Mouse (Mus musculus): ENCODE measurements around the gene Cracr2b. TPM values are rescaled to one million over a fixed set of nuclear protein-coding genes. Genes with fewer than 3 reads are reported as not detected.

Gene Cracr2b
- polyA plus RNA-seq, 1 experiment from 2014 or later: 7.6 TPM

DNA sequence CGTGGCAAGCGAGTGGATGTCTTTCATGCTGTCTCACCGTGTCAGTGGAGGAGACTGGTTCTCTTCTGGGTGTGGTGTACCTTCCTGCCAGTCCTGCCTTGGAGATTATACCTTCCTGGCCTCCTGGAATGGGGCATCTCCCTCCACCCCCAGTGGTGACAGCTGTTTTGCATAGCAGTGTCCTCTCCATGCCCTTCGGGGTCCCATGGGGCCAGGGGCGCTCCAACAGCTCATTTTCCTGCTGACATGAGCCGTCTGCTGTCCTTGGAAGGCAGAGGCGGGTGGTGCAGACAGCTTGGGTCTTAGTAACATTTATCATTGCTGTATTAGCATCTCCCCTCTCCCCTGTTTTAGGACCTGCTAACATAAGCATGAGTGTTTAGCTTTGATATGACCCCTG, 26.2 kb downstream of the Cracr2b start:
- Histone ChIP-seq H3K9me3 (no peaks in the 10 kb centered on the region), H3K4me2 (replicated peaks) (no peak overlapping the region), H3K36me3 (peaks cover 6% of the 10 kb centered on the region; the same call in 1 of the 2 replicates), H3K4me1 (peaks cover 20% of the 10 kb centered on the region), H3K9ac (0 out of 2 replicates have a peak overlapping the region, but pooled peaks have one; percentile 13), H3K27me3 (replicated peaks) (peaks cover 17% of the 10 kb centered on the region), H3K4me3 (no peak overlapping the region), H3K27ac (peak overlapping the region; percentile 23; the same call in 1 of the 2 replicates)
- no peak for ATAC-seq (ENCODE audit: low FRiP score, low read depth)
- 66% methylated on average over 7 of the region's 7 CpGs for WGBS

DNA sequence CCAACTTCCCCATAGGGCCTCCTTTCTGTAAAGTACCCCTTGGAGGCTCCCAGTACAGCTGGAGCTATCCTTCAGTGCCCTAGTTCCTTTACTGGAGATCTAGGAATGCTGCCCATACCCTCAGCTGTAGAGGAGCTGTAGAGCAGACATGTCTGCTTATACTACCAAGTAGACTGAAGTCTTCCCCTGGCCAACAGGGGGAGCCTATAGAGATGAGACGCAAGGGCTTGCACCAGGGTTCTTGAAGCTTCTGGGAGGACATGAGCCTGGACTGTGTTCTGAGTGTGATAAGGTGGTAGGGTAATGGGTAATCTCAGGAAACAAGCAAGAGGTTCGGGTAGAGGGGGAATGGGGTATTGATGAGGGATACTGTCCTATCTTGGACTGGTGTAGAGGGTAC, 30.3 kb downstream of the Cracr2b start:
- 80% methylated on average over 2 of the region's 2 CpGs for WGBS
- no peaks in the 10 kb centered on the region for H3K9me3 ChIP-seq
- H3K36me3 ChIP-seq: peaks cover 20% of the 10 kb centered on the region
- ATAC-seq (ENCODE audit: low FRiP score, low read depth): no peak
- H3K9ac ChIP-seq: no peak overlapping the region
- H3K4me2 ChIP-seq (replicated peaks): no peak overlapping the region
- H3K4me3 ChIP-seq: no peak overlapping the region
- no peak overlapping the region for H3K27ac ChIP-seq
- H3K27me3 ChIP-seq (replicated peaks): no peaks in the 10 kb centered on the region
- H3K4me1 ChIP-seq: peaks cover 6% of the 10 kb centered on the region; the same call in 1 of the 2 replicates

DNA sequence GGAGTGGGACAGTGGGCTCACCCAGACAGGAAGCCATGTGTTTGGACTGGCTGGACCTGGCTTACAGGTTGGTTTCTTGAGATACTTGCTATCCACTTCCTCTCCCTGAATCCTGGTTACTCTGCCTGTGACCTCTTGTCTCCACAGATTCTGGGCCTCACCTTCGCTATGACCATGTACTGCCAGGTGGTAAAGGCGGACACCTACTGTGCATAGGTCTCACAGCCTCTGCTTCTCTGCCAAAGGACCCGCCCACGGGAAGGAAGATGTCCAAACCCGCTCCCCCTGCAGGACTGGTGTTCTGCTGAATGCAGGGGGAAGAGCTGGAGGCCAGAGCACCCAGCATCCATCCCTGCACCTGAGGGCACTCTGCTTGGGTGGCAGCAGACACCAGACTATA, 31.8 kb downstream of the Cracr2b start:
- Histone ChIP-seq H3K27me3 (replicated peaks) (no peaks in the 10 kb centered on the region), H3K4me2 (replicated peaks) (no peak overlapping the region), H3K4me3 (no peak overlapping the region), H3K27ac (no peak overlapping the region), H3K9me3 (no peaks in the 10 kb centered on the region), H3K9ac (no peak overlapping the region), H3K36me3 (peaks cover 20% of the 10 kb centered on the region), H3K4me1 (no peaks in the 10 kb centered on the region)
- ATAC-seq (ENCODE audit: low FRiP score, low read depth): no peak
- WGBS: 85% methylated on average over 5 of the region's 5 CpGs

DNA sequence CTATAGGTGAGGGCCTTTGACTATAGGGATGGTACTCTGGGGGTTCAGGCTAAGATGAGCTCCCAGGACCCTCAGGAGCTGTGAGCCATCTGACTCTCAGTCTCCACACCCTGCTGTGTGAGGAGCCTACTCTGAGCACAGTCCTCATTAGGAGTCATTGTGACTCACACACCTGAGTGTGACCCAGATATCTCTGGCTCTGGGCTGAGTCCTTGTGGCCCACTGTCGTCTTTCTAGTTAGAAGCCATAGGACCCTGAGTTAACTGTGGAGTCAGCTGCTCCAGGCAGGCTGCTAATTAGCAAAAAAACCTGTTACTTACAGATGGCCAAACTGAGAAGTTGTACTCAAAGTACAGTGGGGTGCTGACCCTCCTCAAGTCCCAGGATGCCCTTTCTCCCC, 32.8 kb downstream of the Cracr2b start:
- H3K9me3 ChIP-seq: no peaks in the 10 kb centered on the region
- no peak overlapping the region for H3K4me2 ChIP-seq (replicated peaks)
- H3K36me3 ChIP-seq: peaks cover 22% of the 10 kb centered on the region
- 88% methylated on average over 1 of the region's 1 CpGs for WGBS
- no peak overlapping the region for H3K27ac ChIP-seq
- H3K4me3 ChIP-seq: no peak overlapping the region
- no peaks in the 10 kb centered on the region for H3K27me3 ChIP-seq (replicated peaks)
- no peaks in the 10 kb centered on the region for H3K4me1 ChIP-seq
- no peak overlapping the region for H3K9ac ChIP-seq
- no peak for ATAC-seq (ENCODE audit: low FRiP score, low read depth)

DNA sequence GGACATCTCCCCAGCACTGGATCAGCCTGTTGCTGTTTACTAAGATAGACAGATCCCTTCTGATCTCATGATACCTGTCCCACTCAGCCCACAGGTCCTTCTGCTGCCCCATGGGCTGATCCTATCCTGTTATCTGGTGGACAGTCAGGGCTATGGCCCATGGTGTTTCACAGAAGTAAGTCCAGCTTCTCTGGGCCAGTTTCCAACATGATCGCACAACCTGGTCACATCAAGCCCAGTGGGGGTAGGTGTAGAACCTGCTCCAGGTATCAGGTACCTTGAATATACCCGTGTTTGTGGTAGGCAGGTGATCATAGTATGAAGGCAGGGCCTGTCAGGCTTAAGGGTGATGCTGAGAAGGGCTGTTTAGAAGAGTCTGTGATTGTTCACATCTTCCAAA, 34.5 kb downstream of the Cracr2b start:
- Histone ChIP-seq H3K36me3 (peaks cover 33% of the 10 kb centered on the region), H3K9ac (no peak overlapping the region), H3K4me2 (replicated peaks) (no peak overlapping the region), H3K27ac (no peak overlapping the region), H3K27me3 (replicated peaks) (no peaks in the 10 kb centered on the region), H3K9me3 (no peaks in the 10 kb centered on the region), H3K4me1 (no peaks in the 10 kb centered on the region), H3K4me3 (no peak overlapping the region)
- no peak for ATAC-seq (ENCODE audit: low FRiP score, low read depth)
- WGBS: 90% methylated on average over 2 of the region's 2 CpGs

DNA sequence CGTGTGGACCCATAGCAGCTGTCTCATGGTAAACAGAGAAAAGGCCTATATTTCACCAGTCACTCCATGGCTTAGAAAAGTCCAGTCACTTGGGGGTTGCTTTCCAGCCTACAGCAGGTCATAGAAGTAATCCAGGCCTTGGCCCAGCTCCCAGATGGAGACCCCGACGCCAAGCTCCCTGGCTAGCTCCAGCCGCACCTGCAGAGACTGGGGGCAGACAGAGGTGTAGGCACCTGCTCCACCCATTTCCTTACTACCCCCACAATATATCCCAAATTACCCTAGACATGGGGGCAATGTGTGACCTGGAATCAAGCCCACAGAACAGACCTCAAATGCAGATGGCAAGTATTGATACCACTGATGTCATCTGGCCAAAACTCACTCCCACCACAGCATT, 35.0 kb downstream of the Cracr2b start:
- WGBS: 93% methylated on average over 4 of the region's 4 CpGs
- Histone ChIP-seq H3K4me3 (no peak overlapping the region), H3K9me3 (no peaks in the 10 kb centered on the region), H3K27ac (no peak overlapping the region), H3K4me1 (no peaks in the 10 kb centered on the region), H3K27me3 (replicated peaks) (no peaks in the 10 kb centered on the region), H3K36me3 (peaks cover 33% of the 10 kb centered on the region), H3K9ac (no peak overlapping the region), H3K4me2 (replicated peaks) (no peak overlapping the region)
- no peak for ATAC-seq (ENCODE audit: low FRiP score, low read depth)

DNA sequence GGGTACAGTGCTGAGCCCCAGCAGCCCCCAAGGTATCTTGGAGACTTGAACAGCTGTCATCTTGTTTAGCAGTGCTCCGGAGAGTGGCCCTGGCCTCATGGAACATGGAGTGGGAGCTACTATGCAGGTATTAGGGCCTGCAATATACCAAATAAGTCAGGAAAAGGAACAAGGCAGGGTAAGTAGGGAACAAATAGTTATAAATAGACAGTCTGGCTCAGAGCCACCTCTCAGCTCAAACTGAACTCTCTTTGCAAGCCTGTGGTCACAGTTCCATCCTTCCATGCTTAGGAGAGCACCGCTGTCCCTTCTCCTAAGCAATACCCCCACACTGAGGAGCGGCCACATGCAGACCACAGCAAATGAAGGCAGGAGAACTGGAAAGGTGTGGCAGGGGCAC, 36.7 kb downstream of the Cracr2b start:
- Histone ChIP-seq H3K9ac (no peak overlapping the region), H3K9me3 (no peaks in the 10 kb centered on the region), H3K4me1 (no peaks in the 10 kb centered on the region), H3K27me3 (replicated peaks) (no peaks in the 10 kb centered on the region), H3K36me3 (peaks cover 28% of the 10 kb centered on the region), H3K27ac (no peak overlapping the region), H3K4me3 (no peak overlapping the region), H3K4me2 (replicated peaks) (no peak overlapping the region)
- 93% methylated on average over 3 of the region's 3 CpGs for WGBS
- no peak for ATAC-seq (ENCODE audit: low FRiP score, low read depth)

DNA sequence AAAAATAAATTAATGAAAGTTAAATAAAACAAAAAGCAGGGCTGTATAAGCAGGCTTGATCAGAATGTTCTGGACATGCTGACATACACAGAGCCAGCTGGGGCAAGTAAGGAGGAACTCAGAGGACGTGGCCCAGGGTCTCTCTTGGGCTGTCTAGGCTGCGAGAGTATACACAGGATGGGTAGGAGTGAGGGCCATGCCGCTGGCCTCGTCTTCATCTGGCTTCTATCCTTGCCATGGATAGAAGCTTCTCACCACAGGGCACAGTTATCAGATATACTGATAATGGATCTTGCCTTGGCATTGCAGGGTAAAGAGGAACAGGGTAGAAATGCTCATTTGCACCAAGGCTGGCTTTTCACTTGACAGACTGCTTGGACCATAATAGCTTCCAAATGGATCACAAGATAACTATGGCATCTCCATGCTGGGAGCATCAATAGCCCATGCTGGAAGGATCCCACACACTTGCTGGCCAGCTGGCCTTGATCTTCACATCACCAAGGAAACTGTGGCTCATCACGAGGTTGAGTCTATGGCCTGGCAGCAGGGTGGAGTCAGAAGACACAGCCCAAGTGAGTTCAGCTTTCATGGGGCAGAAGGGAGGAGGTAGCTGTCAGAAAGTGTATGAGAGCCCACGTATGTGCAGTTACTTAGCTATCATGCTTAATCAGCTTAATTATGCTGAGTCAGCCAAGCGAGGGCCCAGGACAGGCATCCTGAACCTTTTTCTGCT, 41.1 kb downstream of the Cracr2b start:
- 90% methylated on average over 7 of the region's 7 CpGs for WGBS
- no peak overlapping the region for H3K27ac ChIP-seq
- no peaks in the 10 kb centered on the region for H3K27me3 ChIP-seq (replicated peaks)
- peaks cover 18% of the 10 kb centered on the region; the same call in 1 of the 2 replicates for H3K36me3 ChIP-seq
- ATAC-seq (ENCODE audit: low FRiP score, low read depth): no peak
- H3K9ac ChIP-seq: no peak overlapping the region
- H3K9me3 ChIP-seq: 0 out of 2 replicates have a peak, but pooled peaks cover 4% of the 10 kb centered on the region
- H3K4me3 ChIP-seq: no peak overlapping the region
- no peak overlapping the region for H3K4me2 ChIP-seq (replicated peaks)
- no peaks in the 10 kb centered on the region for H3K4me1 ChIP-seq

DNA sequence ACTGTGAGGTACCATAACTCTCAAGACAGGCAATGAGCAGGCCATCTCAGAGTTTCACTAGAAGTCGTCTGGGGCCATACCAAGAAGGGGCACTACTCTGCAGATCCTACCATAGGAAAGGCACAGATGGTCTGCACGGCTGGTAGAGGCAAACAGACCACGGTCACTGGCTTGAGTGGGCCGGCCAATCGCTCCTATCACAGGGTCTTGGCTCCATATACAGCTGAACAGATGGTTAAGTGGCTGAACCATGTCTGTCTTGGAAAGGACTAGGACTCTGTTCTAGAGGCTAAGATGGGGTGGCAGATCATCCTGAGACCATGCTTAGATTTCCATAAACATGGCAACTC, 41.6 kb downstream of the Cracr2b start:
- ATAC-seq (ENCODE audit: low FRiP score, low read depth): no peak
- 93% methylated on average over 5 of the region's 5 CpGs for WGBS
- Histone ChIP-seq H3K4me1 (no peaks in the 10 kb centered on the region), H3K9me3 (0 out of 2 replicates have a peak, but pooled peaks cover 4% of the 10 kb centered on the region), H3K27me3 (replicated peaks) (no peaks in the 10 kb centered on the region), H3K4me2 (replicated peaks) (no peak overlapping the region), H3K27ac (no peak overlapping the region), H3K4me3 (no peak overlapping the region), H3K9ac (no peak overlapping the region), H3K36me3 (peaks cover 18% of the 10 kb centered on the region; the same call in 1 of the 2 replicates)

DNA sequence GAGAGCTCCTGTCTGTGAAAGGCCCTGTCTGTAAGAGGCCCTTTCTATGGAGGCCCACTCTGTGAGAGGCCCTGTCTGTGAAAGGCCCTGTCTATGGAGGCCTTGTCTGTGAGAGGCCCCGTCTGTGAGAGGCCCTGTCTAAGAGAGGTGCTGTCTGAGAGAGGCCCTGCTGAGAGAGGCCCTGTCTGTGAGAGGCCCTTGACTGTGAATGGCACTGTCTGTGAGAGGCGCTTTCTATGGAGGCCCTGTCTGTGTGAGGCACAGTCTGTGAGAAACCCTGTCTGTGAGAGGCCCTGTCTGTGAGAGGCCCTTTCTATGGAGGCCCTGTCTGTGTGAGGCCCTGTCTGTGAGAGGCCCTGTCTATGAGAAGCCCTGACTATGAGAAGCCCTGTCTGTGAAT, 45.4 kb downstream of the Cracr2b start:
- Histone ChIP-seq H3K9me3 (0 out of 2 replicates have a peak, but pooled peaks cover 4% of the 10 kb centered on the region), H3K36me3 (peaks cover 27% of the 10 kb centered on the region), H3K4me2 (replicated peaks) (no peak overlapping the region), H3K4me1 (no peaks in the 10 kb centered on the region), H3K9ac (no peak overlapping the region), H3K27me3 (replicated peaks) (no peaks in the 10 kb centered on the region), H3K27ac (no peak overlapping the region), H3K4me3 (no peak overlapping the region)
- ATAC-seq (ENCODE audit: low FRiP score, low read depth): no peak
- 72% methylated on average over 2 of the region's 2 CpGs for WGBS

DNA sequence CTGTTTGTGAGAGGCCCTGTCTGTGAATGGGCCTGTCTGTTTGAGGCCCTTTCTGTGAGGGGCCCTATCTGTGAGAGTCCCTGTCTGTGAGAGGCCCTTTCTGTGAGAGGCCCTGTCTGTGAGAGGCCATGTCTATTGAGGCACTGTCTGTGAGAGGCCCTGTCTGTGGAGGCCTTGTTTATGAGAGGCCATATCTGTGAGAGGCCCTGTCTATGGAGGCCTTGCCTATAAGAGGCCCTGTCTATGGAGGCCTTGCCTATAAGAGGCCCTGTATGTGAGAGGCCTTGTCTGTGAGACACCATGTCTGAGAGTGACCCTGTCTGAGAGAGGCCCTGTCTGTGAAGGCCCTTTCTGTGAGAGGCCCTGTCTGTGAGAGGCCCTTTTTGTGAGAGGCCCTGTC, 47.3 kb downstream of the Cracr2b start:
- peaks cover 24% of the 10 kb centered on the region for H3K36me3 ChIP-seq
- H3K4me3 ChIP-seq: no peak overlapping the region
- no peaks in the 10 kb centered on the region for H3K27me3 ChIP-seq (replicated peaks)
- no peak for ATAC-seq (ENCODE audit: low FRiP score, low read depth)
- no peak overlapping the region for H3K4me2 ChIP-seq (replicated peaks)
- H3K27ac ChIP-seq: no peak overlapping the region
- no peak overlapping the region for H3K9ac ChIP-seq
- no peaks in the 10 kb centered on the region for H3K4me1 ChIP-seq
- 0 out of 2 replicates have a peak, but pooled peaks cover 4% of the 10 kb centered on the region for H3K9me3 ChIP-seq

DNA sequence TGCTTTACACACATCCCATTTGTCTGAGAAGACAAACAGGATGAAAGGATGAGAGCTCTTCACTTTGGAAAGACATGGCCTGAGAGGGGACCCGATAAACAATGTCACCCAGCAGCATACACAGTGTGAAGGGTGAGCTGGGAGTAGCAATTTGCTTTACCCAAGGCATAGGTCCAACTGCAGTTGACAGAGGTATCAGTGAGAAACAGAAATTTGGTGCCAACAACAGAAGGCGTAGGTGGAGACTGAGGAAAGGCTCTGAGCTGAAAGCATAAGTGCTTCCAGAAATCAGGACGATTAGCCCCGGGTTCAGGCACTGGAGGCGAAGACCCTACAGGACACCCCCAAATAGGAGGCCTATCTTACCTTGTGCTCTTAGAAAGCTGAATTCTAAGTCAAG, 49.3 kb downstream of the Cracr2b start:
- H3K4me3 ChIP-seq: no peak overlapping the region
- H3K27ac ChIP-seq: no peak overlapping the region
- H3K4me1 ChIP-seq: no peaks in the 10 kb centered on the region
- H3K36me3 ChIP-seq: peaks cover 35% of the 10 kb centered on the region
- H3K4me2 ChIP-seq (replicated peaks): no peak overlapping the region
- H3K27me3 ChIP-seq (replicated peaks): no peaks in the 10 kb centered on the region
- H3K9me3 ChIP-seq: 0 out of 2 replicates have a peak, but pooled peaks cover 4% of the 10 kb centered on the region
- no peak overlapping the region for H3K9ac ChIP-seq
- WGBS: 95% methylated on average over 5 of the region's 5 CpGs
- ATAC-seq (ENCODE audit: low FRiP score, low read depth): no peak

DNA sequence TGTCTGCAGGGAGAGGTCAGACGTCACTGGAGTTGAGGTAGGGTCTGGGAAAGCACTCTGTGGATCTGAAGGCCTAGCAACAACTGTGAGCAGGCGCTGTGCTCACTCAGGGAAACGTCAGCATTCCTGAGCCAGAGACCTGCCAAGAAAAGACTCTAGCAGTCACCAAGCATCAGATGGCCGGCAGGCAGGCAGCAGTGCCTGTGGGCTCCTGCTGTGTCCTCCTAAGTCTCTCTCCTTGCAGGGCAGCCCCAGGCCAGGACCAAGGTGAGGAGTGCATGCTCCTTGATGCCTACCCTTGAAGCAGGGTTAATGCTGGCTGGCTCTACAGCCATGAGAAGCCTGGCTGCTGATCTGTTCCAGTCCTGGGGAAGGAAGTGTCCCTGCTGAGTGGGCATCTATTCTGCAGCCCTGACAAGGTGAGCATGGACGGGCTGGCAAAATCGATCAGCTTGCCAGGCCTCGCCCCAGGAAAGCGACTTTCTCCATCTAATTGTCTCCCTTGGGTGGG, 49.8 kb downstream of the Cracr2b start:
- 67% methylated on average over 8 of the region's 8 CpGs for WGBS
- Histone ChIP-seq H3K9me3 (0 out of 2 replicates have a peak, but pooled peaks cover 4% of the 10 kb centered on the region), H3K36me3 (peaks cover 39% of the 10 kb centered on the region), H3K9ac (no peak overlapping the region), H3K4me2 (replicated peaks) (no peak overlapping the region), H3K4me3 (no peak overlapping the region), H3K27ac (no peak overlapping the region), H3K27me3 (replicated peaks) (no peaks in the 10 kb centered on the region), H3K4me1 (no peaks in the 10 kb centered on the region)
- no peak for ATAC-seq (ENCODE audit: low FRiP score, low read depth)

Data from neural tube, embryonic 12.5 days (tissue).